Mouse (Mus musculus) right cerebral cortex, adult 18-20 months (tissue): ENCODE results near the gene Zfp429.
A peak's percentile ranks its signal among the peaks of the same experiment; 100 is the strongest.
"Not testable (repeated sequence)": the region's sequence is repeated elsewhere in the genome, so short reads cannot be mapped to it uniquely, and the experiment has no call there.

Experiments used
- DNase-seq: peaks from one replicate; pipeline ENCODE4 v3.0.0; 2022; ENCODE audit warnings: mixed read lengths

Zfp429 gene

DNA sequence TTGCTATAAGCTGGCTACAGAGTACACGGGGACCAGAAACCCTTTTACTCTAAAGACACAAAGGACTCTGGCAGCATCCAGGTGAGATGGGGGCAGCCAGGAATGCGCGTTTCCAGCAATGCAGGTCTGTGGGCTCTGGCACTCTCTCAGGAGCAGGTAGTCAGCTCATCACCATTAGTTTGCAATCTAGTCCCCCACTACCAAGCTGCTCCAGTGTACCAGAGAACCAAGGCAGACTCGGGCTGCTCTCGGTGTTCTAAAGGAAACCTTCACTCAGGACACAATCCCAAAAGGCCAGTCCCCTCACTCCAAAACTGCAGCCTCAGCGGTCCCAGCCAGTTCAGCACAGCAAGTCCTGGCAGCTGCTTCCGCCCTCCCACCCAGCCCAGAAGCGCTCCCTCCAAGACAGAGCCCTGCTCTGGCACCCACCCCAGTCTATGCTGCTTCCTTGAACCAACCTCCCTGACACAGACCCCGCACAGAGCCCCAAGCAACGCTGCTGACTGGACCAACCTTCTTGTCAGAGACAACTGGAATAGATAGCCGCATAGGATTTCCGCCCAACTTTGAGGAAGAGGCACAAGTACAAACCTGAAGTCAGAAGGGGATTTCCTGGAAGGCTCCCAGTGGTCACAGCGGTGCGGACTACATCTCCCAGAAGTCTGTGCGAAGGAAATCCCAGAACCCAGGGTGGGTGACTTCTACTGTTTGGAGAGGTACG, at the start of gene Zfp429:
Gene Zfp429, minus strand, starts transcription at position 637 of the 721 bp plus-strand sequence.
- peak; percentile 74 for DNase-seq

DNA sequence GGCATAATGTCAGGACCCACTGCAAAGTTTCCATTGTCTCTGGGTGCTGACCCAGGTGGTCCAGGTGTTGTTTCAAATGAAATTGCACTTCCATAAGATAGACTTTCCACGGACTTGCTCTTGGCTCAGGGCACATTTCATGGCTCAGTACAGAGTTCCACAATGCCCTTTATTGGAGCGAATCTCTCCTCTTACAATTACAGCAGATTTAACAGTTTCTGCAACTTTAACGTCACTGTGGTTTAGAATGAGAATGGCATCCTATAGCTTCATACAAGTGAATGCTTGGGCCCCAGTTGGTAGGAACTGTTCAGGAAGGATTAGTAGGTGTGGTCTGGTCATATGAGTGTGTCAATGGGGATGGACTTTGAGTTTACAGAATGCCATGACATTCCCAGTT, 37.5 kb upstream of the Zfp429 start:
- DNase-seq, result not testable (repeated sequence)

DNA sequence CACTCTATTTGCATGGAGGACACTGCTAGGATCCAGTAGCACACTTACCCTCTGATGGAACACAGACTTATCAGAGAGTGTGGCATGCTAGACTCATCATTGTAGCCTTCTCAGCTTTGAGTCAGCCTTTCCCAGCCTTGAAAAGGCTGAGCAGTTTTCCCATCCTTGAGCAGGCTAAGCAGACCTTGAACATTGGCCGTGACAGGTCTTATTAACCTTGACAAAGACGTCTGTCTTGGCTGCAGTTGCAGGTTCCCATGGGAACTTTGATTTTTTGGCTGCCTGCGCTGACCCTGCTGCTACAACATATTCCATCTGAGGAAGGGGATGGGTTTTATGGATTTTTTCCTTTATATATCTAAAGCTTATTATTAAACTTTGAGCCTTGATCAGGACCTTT, 28.5 kb upstream of the Zfp429 start:
- no peak for DNase-seq

DNA sequence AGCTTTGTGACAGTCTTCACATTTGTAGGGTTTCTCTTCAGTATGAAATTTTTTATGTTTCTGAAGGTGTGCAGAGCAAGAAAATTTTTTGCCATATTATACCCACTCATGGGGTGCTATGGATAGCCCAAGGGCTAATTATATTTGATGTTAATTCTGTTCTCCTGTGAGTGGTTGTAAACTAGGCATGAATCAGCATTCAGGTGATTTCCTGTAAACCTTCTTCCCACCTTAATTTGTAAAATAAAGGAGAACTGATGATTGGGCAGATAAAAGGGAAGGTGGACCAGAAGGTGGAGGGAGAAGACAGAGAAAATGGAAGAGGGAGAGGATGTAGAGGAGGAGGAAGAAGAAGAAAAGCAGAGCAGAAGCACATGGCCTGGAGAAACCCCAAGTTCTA, 26.1 kb upstream of the Zfp429 start:
- DNase-seq, result not testable (repeated sequence)

DNA sequence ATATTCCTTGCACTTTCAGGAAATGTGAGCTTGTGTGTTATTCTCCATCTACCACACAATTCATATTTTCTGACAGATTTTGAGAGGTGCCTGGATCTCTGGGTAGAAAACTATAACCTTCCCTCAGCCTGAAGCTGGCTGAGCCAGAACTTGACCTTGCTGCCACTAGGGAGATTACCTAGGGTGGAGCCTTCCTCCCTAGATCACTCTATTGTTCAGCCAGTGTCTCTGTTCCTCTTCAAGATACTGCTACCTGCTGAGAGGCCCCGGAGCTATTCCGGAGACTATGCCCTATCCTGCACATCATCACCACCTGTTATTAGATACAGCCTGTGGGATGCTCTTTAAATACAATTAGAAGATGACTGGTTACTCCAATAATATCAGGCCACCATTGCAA, 22.9 kb upstream of the Zfp429 start:
- not testable (repeated sequence) for DNase-seq

DNA sequence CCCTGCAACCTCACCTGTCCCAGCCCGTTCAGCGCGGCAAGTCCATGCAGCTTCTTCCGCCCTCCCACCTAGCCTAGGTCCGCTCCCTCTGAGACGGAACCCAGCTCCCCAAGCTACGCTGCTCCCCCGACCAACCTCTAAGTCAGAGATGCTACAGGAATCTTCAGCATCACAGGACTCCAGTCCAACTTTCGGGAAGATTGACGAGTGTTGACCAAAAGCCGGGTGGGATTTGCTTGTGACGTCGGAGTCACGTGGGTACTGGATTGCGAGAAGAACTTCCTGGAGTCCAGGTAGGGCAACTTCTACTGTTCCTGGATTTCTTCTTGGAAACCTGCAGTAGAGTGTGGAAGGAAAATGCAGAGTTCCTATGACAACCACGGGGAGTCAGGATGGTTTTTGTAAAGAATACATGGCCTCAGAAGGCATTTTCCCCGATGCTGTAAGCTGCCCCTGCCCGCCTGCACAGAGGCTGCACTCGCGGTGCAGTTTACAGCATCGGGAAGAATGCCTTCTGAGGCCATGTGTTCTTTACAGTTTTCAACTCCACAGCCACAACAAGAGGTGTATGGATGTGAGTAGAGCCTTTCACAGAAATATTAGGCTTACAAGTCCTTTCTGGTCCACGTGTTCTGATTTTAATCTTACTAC, 21.7 kb upstream of the Zfp429 start, which contains the start of gene Zfp459:
Gene Zfp459, minus strand, starts transcription at position 212 of the 651 bp plus-strand sequence.
- peak; percentile 44 for DNase-seq

DNA sequence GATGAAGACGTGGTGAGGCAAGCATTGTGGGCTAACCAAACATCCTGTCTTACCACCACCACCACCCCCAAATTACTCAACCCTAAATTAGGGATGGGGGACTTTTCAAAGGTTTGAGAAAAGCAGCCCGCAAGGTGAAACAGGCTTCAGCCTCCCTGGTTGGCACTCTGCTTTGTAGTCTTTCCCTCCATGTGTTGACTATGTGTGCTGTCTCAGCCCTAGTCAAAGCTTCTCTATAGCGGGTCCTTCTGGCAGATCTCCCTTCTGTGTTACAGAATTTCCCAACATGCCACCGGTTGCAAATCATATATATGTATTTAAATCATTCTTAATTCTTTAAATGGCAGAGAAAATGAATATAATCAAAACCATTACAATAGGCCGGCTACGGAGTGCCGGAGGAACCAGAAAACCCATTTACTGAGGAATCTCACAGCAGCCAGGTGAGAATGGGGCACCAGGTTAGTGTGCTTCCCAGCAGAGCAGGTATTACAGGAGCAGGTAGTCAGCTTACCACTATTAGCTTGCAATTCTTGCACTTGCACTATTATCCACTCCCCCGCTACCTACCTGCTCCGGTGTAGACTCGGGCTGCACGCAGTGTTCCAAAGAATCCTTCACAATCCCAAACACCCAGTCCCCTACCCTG, 21.1 kb upstream of the Zfp429 start:
- DNase-seq, result peak; percentile 5

DNA sequence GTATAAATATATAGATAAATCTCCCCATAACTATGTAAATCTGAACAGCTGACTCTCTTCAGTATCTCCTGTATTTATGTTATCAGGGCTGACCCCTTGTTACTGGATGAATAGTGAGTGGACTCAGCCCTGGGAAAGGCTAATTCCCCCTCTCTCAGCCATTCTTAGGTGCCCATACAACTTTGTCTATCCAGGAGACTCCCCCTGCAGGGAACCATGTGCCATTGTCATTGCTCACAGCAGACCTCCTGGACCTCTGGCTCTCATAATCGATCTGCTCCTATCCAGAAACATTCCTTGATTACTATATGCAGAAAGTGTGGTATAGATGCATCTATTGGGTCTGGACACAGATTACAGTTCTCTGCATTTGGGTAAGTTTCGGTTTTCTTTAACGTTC, 17.2 kb upstream of the Zfp429 start:
- DNase-seq, result no peak

DNA sequence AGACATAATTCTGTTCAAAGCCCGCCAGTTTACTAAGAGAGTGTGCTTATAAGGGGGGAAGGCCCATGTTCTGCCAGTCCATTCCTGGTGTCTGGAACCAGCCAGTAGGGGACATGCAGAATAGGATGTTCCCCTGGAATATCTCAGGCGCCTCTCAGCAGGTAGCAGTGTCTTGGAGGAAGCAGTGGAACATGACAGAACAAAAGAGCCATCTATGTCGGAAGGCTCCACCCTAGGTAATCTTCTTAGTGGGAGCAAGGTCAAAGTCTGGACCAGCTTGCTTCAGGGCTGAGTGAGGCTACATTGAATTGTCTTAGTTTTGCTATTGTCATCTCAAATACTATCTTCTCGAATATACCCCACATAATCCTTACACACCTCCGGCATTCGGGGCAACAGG, 16.1 kb upstream of the Zfp429 start:
- DNase-seq, result no peak

DNA sequence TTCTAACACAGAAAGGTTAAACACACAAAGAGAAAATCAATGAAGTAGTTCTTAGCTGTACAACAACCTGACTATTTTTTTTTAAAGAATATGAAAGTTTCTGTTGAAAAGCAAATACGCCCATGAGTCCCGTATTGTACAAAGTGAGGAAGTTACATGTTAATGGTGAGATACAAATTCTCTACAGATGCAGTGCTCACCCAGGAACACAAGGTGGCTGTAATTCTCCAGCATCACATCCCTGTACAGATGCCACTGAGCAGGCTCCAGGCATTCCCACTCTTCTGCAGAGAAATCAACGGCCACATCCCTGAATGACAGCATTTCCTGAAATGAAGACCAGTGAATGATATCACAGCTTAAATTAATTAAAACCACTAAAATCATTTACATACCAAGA, 14.0 kb upstream of the Zfp429 start:
- not testable (repeated sequence) for DNase-seq

DNA sequence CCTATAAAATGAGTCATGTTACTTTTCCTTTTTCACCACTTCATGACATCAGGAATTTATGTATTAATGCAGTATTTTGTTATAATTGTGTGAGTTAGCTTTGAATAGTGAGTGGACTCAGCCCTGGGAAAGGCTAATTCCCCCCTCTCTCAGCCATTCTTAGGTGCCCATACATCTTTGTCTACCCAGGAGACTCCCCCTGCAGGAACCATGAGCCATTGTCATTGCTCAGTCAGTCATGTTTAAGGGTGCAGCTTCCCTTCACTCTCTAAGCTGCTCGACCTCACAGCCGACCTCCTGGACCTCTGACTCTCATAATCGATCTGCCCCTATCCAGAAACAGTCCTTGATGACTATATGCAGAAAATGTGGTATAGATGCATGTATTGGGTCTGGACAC, 23.4 kb downstream of the Zfp429 start:
- not testable (repeated sequence) for DNase-seq

DNA sequence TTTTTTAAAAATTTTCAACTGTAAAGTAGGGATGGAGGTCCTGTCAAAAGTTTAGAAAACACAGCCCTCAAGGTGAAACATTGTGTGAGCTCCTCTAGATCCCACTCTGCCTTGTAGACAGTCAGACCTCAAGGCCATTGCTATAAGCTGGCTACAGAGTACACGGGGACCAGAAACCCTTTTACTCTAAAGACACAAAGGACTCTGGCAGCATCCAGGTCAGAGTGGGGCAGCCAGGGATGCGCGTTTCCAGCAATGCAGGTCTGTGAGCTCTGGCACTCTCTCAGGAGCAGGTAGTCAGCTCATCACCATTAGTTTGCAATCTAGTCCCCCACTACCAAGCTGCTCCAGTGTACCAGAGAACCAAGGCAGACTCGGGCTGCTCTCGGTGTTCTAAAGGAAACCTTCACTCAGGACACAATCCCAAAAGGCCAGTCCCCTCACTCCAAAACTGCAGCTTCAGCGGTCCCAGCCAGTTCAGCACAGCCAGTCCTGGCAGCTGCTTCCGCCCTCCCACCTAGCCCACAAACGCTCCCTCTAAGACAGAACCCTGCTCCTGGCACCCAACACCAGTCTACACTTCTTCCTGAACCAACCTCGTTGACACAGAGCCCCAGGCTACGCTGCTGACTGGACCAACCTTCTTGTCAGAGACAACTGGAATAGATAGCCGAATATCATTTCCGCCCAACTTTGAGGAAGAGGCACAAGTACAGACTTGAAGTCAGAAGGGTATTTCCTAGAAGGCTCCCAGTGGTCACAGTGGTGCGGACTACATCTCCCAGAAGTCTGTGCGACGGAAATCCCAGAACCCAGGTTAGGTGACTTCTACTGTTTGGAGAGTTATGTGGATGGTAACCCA, 24.3 kb downstream of the Zfp429 start, which contains the start of the genes Gm28041 and Zfp456:
Gene Gm28041, minus strand, starts transcription at position 684 of the 862 bp plus-strand sequence.
Gene Zfp456, minus strand, starts transcription at position 761 of the 862 bp plus-strand sequence.
- DNase-seq, result peak; percentile 70

DNA sequence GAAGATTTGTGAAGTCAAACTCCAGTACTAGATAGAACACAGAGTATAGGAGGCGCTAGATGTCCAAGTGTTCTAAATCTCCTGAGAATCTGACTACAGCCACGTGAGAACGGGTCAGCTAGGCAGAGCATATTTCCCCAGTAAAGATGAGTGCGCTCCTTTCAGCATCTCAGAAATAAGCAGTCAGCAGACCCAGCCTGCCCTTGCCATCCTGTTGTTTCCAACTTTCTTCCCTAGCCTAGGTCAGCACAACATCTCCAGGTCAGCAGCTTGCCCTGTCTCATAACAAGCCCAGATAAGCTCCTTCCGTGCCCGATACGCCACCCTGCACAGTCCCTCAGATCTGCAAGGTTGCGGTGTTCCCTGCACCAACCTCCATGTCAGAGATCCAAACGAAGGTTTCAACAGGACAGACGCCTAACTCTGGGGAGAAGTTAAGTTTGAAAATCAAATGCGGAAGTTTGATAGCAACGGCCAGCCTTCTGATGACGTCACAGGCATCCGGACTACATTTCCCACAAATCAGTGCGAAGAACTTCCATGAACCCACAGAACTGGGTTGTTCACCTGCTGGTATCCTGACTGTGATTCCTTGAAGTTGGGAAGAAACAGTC, 39.4 kb downstream of the Zfp429 start, which contains the start of the genes Gm28044 and Zfp953:
Gene Gm28044, minus strand, starts transcription at position 406 of the 614 bp plus-strand sequence.
Gene Zfp953, minus strand, starts transcription at position 475 of the 614 bp plus-strand sequence.
- DNase-seq, result peak; percentile 90

DNA sequence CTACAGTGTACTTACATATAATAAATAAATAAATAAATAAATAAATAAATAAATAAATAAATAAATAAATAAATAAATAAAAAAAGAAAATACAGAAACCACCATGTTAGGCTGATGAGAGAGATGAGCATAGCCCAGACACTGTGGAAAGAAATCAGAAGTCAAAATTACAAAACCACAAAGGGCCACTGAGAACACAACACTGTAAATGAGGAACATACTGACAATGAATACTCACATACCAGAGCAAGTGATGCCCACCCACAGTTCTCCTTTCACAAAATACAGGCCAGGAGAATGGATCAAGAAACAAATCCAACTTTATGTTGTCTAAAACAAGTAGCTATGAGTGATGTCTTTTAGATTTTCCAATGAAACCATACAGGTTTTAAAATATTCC, 47.8 kb downstream of the Zfp429 start:
- no peak for DNase-seq

DNA sequence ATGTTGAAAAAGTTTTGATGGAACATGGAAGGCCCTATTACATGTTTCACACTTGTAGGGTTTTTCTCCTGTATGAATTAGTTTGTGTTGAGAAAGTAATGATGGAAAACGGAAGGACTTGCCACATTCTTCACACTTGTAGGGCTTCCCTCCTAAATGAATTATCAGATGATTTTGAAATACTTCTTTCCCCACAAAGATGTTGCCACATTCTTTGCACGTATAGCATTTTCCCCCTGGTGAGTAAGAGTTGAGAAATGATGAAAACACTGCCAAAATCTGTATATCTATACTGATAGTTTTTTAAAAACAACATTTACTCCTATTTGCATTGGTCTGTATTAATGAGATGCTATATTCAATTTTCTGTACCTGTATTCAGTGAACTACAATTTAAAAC, 56.2 kb downstream of the Zfp429 start:
- no peak for DNase-seq
